Comparison of ENCODE assay signal across 10 mouse cellular contexts in the genomic region with DNA sequence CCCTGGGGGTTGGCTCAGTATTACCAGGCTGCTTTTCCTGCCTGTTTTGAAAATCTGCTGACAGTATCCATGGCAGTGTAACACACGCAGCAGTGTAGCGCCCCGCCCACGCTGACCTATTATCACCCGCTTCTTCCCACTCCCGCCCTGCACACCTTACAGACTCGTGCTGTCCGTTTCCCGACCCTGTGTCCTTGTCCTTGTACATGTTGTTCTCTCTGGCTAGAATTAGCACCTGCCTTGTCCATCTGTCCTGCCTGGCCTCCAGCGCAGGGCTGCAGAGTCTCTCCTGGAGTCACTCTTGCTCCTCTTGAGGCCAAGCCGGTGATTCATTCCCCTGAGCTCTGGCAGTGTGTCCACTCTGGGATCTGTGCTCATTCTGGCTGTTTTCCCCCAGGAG. TPM values are rescaled to one million over a fixed set of nuclear protein-coding genes. Genes with fewer than 3 reads are reported as not detected.
DNase-seq lines count a peak whose midpoint lies in the region; ATAC-seq lines count a peak whose summit lies in the region.
"Had no signal": no experiment of that assay in that cellular context is flagged by ENCODE, and none has a peak within 500 bp of the region (broad histone marks: within the 10 kb centered on the region; RNA-seq: fewer than 3 reads in every experiment).

No protein-coding gene starts in this region.

- peak overlapping the region; percentile 46; the same call in 1 of the 2 replicates for H3K27ac ChIP-seq in hindbrain, embryonic 10.5 days
- H3K27ac ChIP-seq in hindbrain, embryonic 14.5 days = no peak overlapping the region
- H3K27ac ChIP-seq: hindbrain, embryonic 15.5 days had no signal

- H3K9me3 ChIP-seq in hindbrain, embryonic 10.5 days = no peaks in the 10 kb centered on the region
- H3K9me3 ChIP-seq in hindbrain, embryonic 14.5 days (ENCODE audit: control insufficient read depth, low read length) = no peaks in the 10 kb centered on the region
- H3K9me3 ChIP-seq: hindbrain, embryonic 15.5 days had no signal

- 82% methylated on average over 11 of the region's 11 CpGs for WGBS in hindbrain, embryonic 10.5 days
- whole genome bisulfite sequencing in hindbrain, embryonic 14.5 days = 84% methylated on average over 11 of the region's 11 CpGs

- no peaks in the 10 kb centered on the region for H3K27me3 ChIP-seq in hindbrain, embryonic 10.5 days (ENCODE audit: insufficient read depth, poor library complexity, severe bottlenecking)
- no peaks in the 10 kb centered on the region for H3K27me3 ChIP-seq in hindbrain, embryonic 14.5 days (ENCODE audit: control insufficient read depth, insufficient read depth, low read length)
- H3K27me3 ChIP-seq: CH12.LX; hindbrain, embryonic 15.5 days had no signal

- H3K9ac ChIP-seq in hindbrain, embryonic 14.5 days = no peak overlapping the region; the same call in 1 of the 2 replicates
- H3K9ac ChIP-seq: hindbrain, embryonic 15.5 days had no signal

- H3K36me3 ChIP-seq in hindbrain, embryonic 10.5 days = peaks cover 12% of the 10 kb centered on the region
- no peaks in the 10 kb centered on the region for H3K36me3 ChIP-seq in hindbrain, embryonic 14.5 days (replicated peaks; ENCODE audit: control insufficient read depth, insufficient read depth)
- H3K36me3 ChIP-seq: hindbrain, embryonic 15.5 days had no signal

- no peak overlapping the region for H3K4me3 ChIP-seq in hindbrain, embryonic 10.5 days
- no peak overlapping the region for H3K4me3 ChIP-seq in hindbrain, embryonic 14.5 days (replicated peaks; ENCODE audit: low read length)
- H3K4me3 ChIP-seq: hindbrain, embryonic 15.5 days had no signal

- no peak for ATAC-seq in hindbrain, embryonic 14.5 days (ENCODE audit: low FRiP score)
- ATAC-seq in granulocyte monocyte progenitor cell, adult 5-6 weeks (replicated peaks; ENCODE audit: poor library complexity, severe bottlenecking) = peak; percentile 52; the same call in 1 of the 2 replicates
- peak; percentile 63 for ATAC-seq in megakaryocyte-erythroid progenitor cell, adult 5-6 weeks (replicated peaks; ENCODE audit: low FRiP score, low TSS enrichment, poor library complexity, severe bottlenecking)

- DNase-seq in hindbrain, embryonic 10.5 days (ENCODE audit: low spot score) = no peak
- DNase-seq in hindbrain, embryonic 14.5 days (ENCODE audit: low spot score) = no peak
- peak; percentile 91 for DNase-seq in cerebellum, adult 11-12 months
- DNase-seq in kidney, adult 9 months = peak; percentile 54
- DNase-seq in natural killer cell, adult 2 months (ENCODE audit: low spot score in 2 of 2) = no peak
- no peak for DNase-seq in right cerebral cortex, postnatal 36 days (ENCODE audit: low spot score in 2 of 2)

- no peak overlapping the region for H3K4me2 ChIP-seq in hindbrain, embryonic 14.5 days (replicated peaks)
- H3K4me2 ChIP-seq: hindbrain, embryonic 15.5 days had no signal

- peaks cover 40% of the 10 kb centered on the region for H3K4me1 ChIP-seq in hindbrain, embryonic 10.5 days (replicated peaks)
- H3K4me1 ChIP-seq in hindbrain, embryonic 14.5 days (replicated peaks; ENCODE audit: control insufficient read depth, insufficient read depth, low read length) = peaks cover 17% of the 10 kb centered on the region; the same call in 1 of the 2 replicates

RNA-seq across cellular contexts. Expression of a gene that starts 5.5 kb away (rescaled TPM):
- polyA plus RNA-seq in hindbrain, embryonic 10.5 days (2016; fragmentation: Nextera tagmentation; extraction: Ambion mirVana) = 73.4 and 74.3 TPM in 2 replicates
- polyA plus RNA-seq in hindbrain, embryonic 14.5 days (2014; fragmentation: Nextera tagmentation; extraction: Ambion mirVana) = 83.9 and 89.1 TPM in 2 replicates
- 21.5 and 24.7 TPM in 2 replicates for total RNA-seq in granulocyte monocyte progenitor cell, adult 5-6 weeks (2014; fragmentation: Nextera tagmentation)
- total RNA-seq in granulocyte monocyte progenitor cell, adult 5-6 weeks (2017) = 26.2 and 30.1 TPM in 2 replicates
- 32.1 and 32.8 TPM in 2 replicates for total RNA-seq in megakaryocyte-erythroid progenitor cell, adult 5-6 weeks (2014; fragmentation: Nextera tagmentation)
- 23.8 and 41.1 TPM in 2 replicates for total RNA-seq in megakaryocyte-erythroid progenitor cell, adult 5-6 weeks (2017)

RNA-seq across cellular contexts. Expression of a gene that starts 15.0 kb away (rescaled TPM):
- polyA plus RNA-seq in hindbrain, embryonic 10.5 days (2016; fragmentation: Nextera tagmentation; extraction: Ambion mirVana) = 183 and 185 TPM in 2 replicates
- 169 and 184 TPM in 2 replicates for polyA plus RNA-seq in hindbrain, embryonic 14.5 days (2014; fragmentation: Nextera tagmentation; extraction: Ambion mirVana)
- 132 and 207 TPM in 2 replicates for total RNA-seq in granulocyte monocyte progenitor cell, adult 5-6 weeks (2014; fragmentation: Nextera tagmentation)
- 94.5 and 125 TPM in 2 replicates for total RNA-seq in granulocyte monocyte progenitor cell, adult 5-6 weeks (2017)
- total RNA-seq in megakaryocyte-erythroid progenitor cell, adult 5-6 weeks (2014; fragmentation: Nextera tagmentation) = 125 and 167 TPM in 2 replicates
- 82.0 and 92.6 TPM in 2 replicates for total RNA-seq in megakaryocyte-erythroid progenitor cell, adult 5-6 weeks (2017)

RNA-seq across cellular contexts. Expression of a gene that starts 22.0 kb away (rescaled TPM):
- polyA plus RNA-seq in hindbrain, embryonic 10.5 days (2016; fragmentation: Nextera tagmentation; extraction: Ambion mirVana) = not detected in 2 replicates
- polyA plus RNA-seq in hindbrain, embryonic 14.5 days (2014; fragmentation: Nextera tagmentation; extraction: Ambion mirVana) = not detected in 2 replicates
- not detected in 2 replicates for total RNA-seq in granulocyte monocyte progenitor cell, adult 5-6 weeks (2014; fragmentation: Nextera tagmentation)
- not detected in 2 replicates for total RNA-seq in granulocyte monocyte progenitor cell, adult 5-6 weeks (2017)
- not detected in 2 replicates for total RNA-seq in megakaryocyte-erythroid progenitor cell, adult 5-6 weeks (2014; fragmentation: Nextera tagmentation)
- total RNA-seq in megakaryocyte-erythroid progenitor cell, adult 5-6 weeks (2017) = not detected in 2 replicates
- total RNA-seq: CH12.LX had no signal
- polyA plus RNA-seq: hindbrain, embryonic 15.5 days had no signal

RNA-seq across cellular contexts. Expression of a gene that starts 56.9 kb away (rescaled TPM):
- 40.2 and 40.5 TPM in 2 replicates for polyA plus RNA-seq in hindbrain, embryonic 10.5 days (2016; fragmentation: Nextera tagmentation; extraction: Ambion mirVana)
- polyA plus RNA-seq in hindbrain, embryonic 14.5 days (2014; fragmentation: Nextera tagmentation; extraction: Ambion mirVana) = 31.3 and 33.6 TPM in 2 replicates
- 23.5 and 34.6 TPM in 2 replicates for total RNA-seq in granulocyte monocyte progenitor cell, adult 5-6 weeks (2014; fragmentation: Nextera tagmentation)
- 20.5 and 21.4 TPM in 2 replicates for total RNA-seq in granulocyte monocyte progenitor cell, adult 5-6 weeks (2017)
- total RNA-seq in megakaryocyte-erythroid progenitor cell, adult 5-6 weeks (2014; fragmentation: Nextera tagmentation) = 17.2 and 22.8 TPM in 2 replicates
- 20.6 and 21.1 TPM in 2 replicates for total RNA-seq in megakaryocyte-erythroid progenitor cell, adult 5-6 weeks (2017)

Comparison
In these comparisons a context has a peak if more than half of its experiments do, and no peak if none do; other contexts are left out.
1. DNase-seq: peak in cerebellum, adult 11-12 months (single experiment) and kidney, adult 9 months (single experiment); none in hindbrain, embryonic 10.5 days (single experiment), hindbrain, embryonic 14.5 days (single experiment), natural killer cell, adult 2 months (0 of 2) and right cerebral cortex, postnatal 36 days (0 of 2).